Mouse (Mus musculus) hindbrain, embryonic 13.5 days (tissue): ENCODE data around the gene Brip1. TPM values are rescaled to one million over a fixed set of nuclear protein-coding genes. Genes with fewer than 3 reads are reported as not detected.
"Not testable (repeated sequence)": the region's sequence is repeated elsewhere in the genome, so short reads cannot be mapped to it uniquely, and the experiment has no call there.

Experiments used
- ATAC-seq: fragments of 200-750 bp; cut with Nextera tagmentation; 2 replicates; pipeline ENCODE4 v1.8.0; 2017; ENCODE audit warnings: moderate TSS enrichment; ENCODE audit not compliant: low FRiP score
- H3K27ac ChIP-seq: fragments of 300-500 bp; sonication (generic); 2 replicates; pipeline ENCODE4 v1.5.1; 2015; ENCODE audit warnings: inconsistent platforms, mild to moderate bottlenecking, moderate library complexity
- H3K27me3 ChIP-seq: fragments of 300-500 bp; sonication (generic); 2 replicates; pipeline ENCODE4 v1.6.1; 2015; ENCODE audit warnings: mild to moderate bottlenecking, inconsistent platforms
- H3K36me3 ChIP-seq: fragments of 300-500 bp; sonication (generic); 2 replicates; pipeline ENCODE4 v1.6.1; 2015; ENCODE audit warnings: mild to moderate bottlenecking, inconsistent platforms
- H3K4me1 ChIP-seq: fragments of 300-500 bp; sonication (generic); replicated peaks from 2 replicates; pipeline ENCODE4 v1.6.1; 2015; ENCODE audit warnings: inconsistent platforms
- H3K4me2 ChIP-seq: fragments of 300-500 bp; sonication (generic); 2 replicates; pipeline ENCODE4 v1.6.1; 2015; ENCODE audit warnings: inconsistent platforms, mild to moderate bottlenecking, moderate library complexity
- H3K4me3 ChIP-seq: fragments of 300-500 bp; sonication (generic); 2 replicates; pipeline ENCODE4 v1.5.1; 2015; ENCODE audit warnings: mild to moderate bottlenecking, inconsistent platforms
- H3K9ac ChIP-seq: fragments of 300-500 bp; sonication (generic); 2 replicates; pipeline ENCODE4 v1.6.1; 2015; ENCODE audit warnings: mild to moderate bottlenecking, inconsistent platforms
- H3K9me3 ChIP-seq: fragments of 300-500 bp; sonication (generic); 2 replicates; pipeline ENCODE4 v1.6.1; 2016; ENCODE audit warnings: inconsistent platforms
- WGBS: fragments of 180-500 bp; shearing (Covaris S2); methylation state at CpG from one replicate; pipeline ENCODE4 v1.1.7; 2015; 5-methylcytosine and 5-hydroxymethylcytosine counted together
- polyA plus RNA-seq: library from polyadenylated mRNA; unstranded; fragments of >200 nt; fragmentation: Nextera tagmentation; extraction: Ambion mirVana; gene quantifications from 2 replicates; pipeline ENCODE4 v1.2.1, GENCODE M21; 2015

Gene Brip1
- polyA plus RNA-seq, 1 experiment from 2014 or later, result 2.3 TPM

DNA sequence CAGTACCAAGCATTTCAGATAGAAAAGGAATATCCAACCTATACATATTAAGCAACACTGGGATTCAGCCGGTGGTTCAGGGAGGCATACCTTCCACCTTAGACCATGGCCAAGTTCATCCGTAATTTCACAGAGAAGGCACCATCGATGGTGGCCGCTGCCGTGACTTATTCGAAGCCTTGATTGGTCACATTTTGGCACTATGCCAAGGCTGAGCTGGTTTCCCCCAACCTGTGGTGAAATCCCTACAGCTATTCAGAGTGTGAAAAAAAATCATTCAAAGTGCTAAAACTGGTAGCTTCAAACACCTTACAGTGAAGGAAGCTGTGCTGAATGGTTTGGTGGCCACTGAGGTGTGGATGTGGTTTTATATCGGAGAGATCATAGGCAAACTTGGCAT, 15.8 kb downstream of the Brip1 start:
- H3K9ac ChIP-seq, H3K27ac ChIP-seq, H3K36me3 ChIP-seq, H3K27me3 ChIP-seq, H3K9me3 ChIP-seq, H3K4me2 ChIP-seq, H3K4me3 ChIP-seq, H3K4me1 ChIP-seq, ATAC-seq: not testable (repeated sequence)
- WGBS, result 89% methylated on average over 7 of the region's 7 CpGs

DNA sequence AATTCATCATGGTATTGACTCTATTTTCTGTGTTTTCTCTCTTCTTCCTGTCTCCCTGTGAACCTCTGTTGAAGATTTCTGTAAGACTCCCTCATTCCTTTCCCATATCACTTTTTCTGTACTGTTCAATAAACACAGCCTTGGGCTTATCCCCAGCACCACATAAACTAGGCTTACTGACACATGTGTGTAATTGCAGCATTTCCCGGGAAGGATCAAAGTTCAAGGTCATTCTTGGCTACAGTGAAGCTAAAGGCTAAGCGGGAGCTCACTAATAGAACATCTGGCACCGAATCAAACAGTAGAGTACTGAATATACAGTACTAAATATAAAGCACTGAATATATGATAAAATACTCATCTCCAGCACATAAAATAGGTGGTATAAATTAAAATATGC, 25.2 kb downstream of the Brip1 start:
- no peak for ATAC-seq
- Histone ChIP-seq H3K36me3 (no peaks in the 10 kb centered on the region), H3K4me2 (no peak overlapping the region), H3K4me3 (no peak overlapping the region), H3K27ac (no peak overlapping the region), H3K9me3 (no peaks in the 10 kb centered on the region), H3K4me1 (no peaks in the 10 kb centered on the region), H3K27me3 (no peaks in the 10 kb centered on the region), H3K9ac (no peak overlapping the region)
- 81% methylated on average over 3 of the region's 3 CpGs for WGBS

DNA sequence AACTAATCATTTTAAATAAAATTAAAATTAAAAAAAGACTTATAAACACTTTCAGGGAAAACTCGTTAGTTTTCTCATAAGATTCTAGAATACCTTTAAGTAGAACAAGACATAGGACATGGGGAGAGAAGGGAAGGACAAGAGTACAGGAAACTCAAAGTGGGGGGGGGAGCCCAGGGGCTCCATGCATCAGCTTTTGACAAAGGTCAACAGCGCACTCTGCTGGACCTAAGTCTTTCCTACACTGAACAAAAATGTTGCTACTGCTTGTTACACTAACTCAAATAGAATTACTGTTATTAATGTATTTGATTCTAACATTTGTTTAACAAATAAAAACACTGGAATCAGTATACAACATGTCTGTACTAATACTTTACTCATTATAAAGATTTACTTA, 26.8 kb downstream of the Brip1 start:
- no peaks in the 10 kb centered on the region for H3K36me3 ChIP-seq
- no peaks in the 10 kb centered on the region for H3K9me3 ChIP-seq
- ATAC-seq, result no peak
- no peak overlapping the region for H3K27ac ChIP-seq
- H3K9ac ChIP-seq, result no peak overlapping the region
- H3K4me2 ChIP-seq, result no peak overlapping the region
- WGBS, result 50% methylated on average over 2 of the region's 2 CpGs
- no peak overlapping the region for H3K4me3 ChIP-seq
- no peaks in the 10 kb centered on the region for H3K27me3 ChIP-seq
- H3K4me1 ChIP-seq, result no peaks in the 10 kb centered on the region

DNA sequence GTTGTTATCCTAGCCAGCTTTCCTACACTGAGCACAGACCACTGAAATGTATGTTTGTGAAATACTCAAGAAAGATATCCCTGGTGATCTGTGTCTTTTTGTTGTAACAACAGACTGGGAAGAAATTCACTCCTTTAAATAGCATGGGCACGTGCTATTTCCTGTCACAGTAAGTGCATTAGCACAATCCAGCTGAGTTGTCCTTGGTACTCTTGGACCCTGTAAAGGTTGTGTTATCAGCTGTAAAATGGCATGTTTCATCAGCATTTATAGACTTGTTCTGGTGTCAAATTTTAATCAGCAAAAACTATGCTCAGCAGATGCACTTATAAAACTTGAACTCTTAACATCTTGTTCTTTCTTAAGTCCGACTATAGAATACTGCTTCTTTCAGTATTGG, 30.2 kb downstream of the Brip1 start:
- Histone ChIP-seq H3K9ac (no peak overlapping the region), H3K27ac (no peak overlapping the region), H3K36me3 (no peaks in the 10 kb centered on the region), H3K9me3 (no peaks in the 10 kb centered on the region), H3K4me2 (no peak overlapping the region), H3K4me1 (no peaks in the 10 kb centered on the region), H3K27me3 (no peaks in the 10 kb centered on the region), H3K4me3 (no peak overlapping the region)
- no peak for ATAC-seq
- WGBS, result 90% methylated on average over 2 of the region's 2 CpGs

DNA sequence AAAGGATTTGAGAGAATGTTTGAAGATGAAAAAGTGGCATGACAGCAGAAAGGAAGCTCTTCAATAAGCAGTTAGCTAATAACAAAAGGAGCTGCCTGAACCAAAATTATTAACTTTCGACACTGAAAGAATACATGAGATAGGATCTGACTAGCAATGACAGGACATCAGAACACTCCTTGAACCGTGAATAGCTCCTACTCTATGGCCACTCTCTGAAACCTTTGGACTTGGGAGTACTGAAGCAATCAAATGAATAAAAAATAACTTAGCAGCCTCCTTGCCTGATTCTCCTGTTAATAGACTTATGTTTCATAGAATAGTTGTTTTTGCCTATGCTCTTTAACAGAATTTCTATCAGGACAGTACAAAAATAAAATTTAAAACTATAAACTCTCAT, 40.7 kb downstream of the Brip1 start:
- no peak overlapping the region for H3K27ac ChIP-seq
- H3K4me3 ChIP-seq, result no peak overlapping the region
- 72% methylated on average over 2 of the region's 2 CpGs for WGBS
- no peak overlapping the region for H3K9ac ChIP-seq
- H3K36me3 ChIP-seq, result no peaks in the 10 kb centered on the region
- H3K9me3 ChIP-seq, result no peaks in the 10 kb centered on the region
- H3K4me2 ChIP-seq, result no peak overlapping the region
- H3K27me3 ChIP-seq, result no peaks in the 10 kb centered on the region
- no peaks in the 10 kb centered on the region for H3K4me1 ChIP-seq
- no peak for ATAC-seq

DNA sequence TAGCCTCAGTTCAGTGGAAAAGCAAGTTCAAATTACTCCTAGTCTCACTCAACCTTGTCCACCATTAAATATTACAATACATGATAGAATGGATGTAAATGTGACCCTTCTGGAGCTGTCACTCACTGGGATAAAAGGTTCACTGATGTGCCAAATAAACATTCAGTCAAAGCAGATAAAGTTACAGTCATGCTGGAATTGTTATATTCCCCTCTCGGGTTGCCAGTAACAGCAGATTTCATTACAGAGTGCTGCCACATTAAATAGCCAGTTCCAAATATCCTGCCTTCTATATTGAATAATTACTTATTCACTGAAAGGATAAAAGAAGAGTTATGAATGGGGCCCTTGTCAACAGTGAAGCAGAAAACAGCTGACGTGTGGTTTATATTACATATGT, 42.0 kb downstream of the Brip1 start:
- ATAC-seq, result no peak
- Histone ChIP-seq H3K27me3 (no peaks in the 10 kb centered on the region), H3K4me2 (no peak overlapping the region), H3K4me1 (no peaks in the 10 kb centered on the region), H3K9me3 (no peaks in the 10 kb centered on the region), H3K4me3 (no peak overlapping the region), H3K36me3 (no peaks in the 10 kb centered on the region), H3K27ac (no peak overlapping the region), H3K9ac (no peak overlapping the region)
- WGBS, result 41% methylated on average over 2 of the region's 2 CpGs

DNA sequence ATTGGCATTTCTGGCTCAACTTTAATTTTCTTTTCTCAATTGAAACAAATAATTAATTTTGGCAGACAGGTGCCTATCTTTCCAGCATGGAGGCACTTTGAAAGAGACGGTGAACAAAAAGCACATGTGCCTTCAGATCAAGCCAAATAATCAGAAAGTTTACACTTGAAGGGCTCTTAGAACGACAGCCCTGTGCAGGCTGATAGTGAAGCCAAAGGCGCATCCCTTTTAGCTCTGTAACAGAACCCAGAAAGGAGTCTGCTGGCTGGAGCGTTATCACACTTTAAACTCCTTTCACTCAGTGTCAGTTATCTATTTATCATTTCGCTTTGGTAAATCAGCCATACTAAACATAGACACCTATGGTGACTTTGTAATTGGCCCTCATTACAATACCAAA, 45.4 kb downstream of the Brip1 start:
- Histone ChIP-seq H3K27ac (no peak overlapping the region), H3K9ac (no peak overlapping the region), H3K4me1 (no peaks in the 10 kb centered on the region), H3K9me3 (no peaks in the 10 kb centered on the region), H3K4me2 (no peak overlapping the region), H3K27me3 (no peaks in the 10 kb centered on the region), H3K4me3 (no peak overlapping the region), H3K36me3 (no peaks in the 10 kb centered on the region)
- no peak for ATAC-seq
- WGBS, result 65% methylated on average over 5 of the region's 5 CpGs

DNA sequence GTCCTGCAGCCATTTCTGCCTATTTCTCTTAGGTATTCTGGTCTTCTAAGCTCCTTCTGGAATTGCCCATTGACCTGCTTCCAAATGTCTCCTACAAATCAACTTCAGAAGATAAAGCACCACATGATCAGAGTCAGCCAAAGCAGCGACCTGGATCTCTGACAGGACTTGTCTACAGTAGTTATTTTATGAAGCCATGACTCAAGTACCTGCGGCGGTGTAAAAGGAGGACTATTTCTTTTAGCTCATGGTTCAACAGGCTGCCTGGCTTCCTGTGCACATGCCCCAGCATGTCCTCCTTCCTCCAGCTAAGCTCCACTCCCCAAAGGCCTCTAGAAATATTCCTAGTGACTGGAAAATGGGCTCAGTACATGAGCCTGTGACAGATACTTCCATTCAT, 69.7 kb downstream of the Brip1 start:
- ATAC-seq, result no peak
- no peak overlapping the region for H3K4me2 ChIP-seq
- H3K4me3 ChIP-seq, result no peak overlapping the region
- H3K4me1 ChIP-seq, result no peaks in the 10 kb centered on the region
- 91% methylated on average over 3 of the region's 3 CpGs for WGBS
- H3K9me3 ChIP-seq, result no peaks in the 10 kb centered on the region
- H3K27ac ChIP-seq, result no peak overlapping the region
- H3K36me3 ChIP-seq, result no peaks in the 10 kb centered on the region
- H3K9ac ChIP-seq, result no peak overlapping the region
- H3K27me3 ChIP-seq, result no peaks in the 10 kb centered on the region

DNA sequence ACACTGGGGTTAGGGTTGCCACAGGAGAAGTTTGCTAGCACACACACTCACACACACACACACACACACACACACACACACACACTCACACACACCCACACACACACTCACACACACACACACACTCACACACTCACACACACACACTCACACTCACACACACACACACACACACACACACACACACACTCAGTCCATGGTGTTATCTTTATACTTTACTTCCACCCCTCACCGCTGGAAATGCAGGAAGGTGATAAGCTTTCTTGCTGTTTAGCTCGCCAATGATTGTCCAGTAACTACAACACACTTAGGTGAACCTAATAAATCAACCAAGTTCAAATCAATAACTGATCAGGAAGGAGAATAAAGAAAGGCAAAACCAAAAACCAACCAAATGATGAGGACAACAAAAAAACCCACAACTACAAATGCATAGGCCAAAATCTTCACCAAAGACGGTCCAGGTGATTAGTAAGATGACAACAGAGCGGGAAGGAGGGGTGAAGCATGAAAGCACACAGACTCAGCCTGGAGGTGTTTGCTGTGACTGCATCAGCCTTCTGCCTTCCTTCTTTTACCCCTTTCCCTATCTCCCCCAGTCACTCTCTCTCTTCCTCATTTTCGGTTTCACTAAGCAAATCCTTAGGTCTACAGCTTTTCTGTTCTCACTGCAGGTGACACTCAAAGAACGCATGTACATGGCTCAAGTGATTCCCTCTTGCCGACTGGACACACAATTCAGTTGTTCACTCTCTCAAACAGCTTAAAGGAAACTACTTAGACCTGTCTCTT, 83.7 kb downstream of the Brip1 start:
- no peaks in the 10 kb centered on the region for H3K9me3 ChIP-seq
- no peaks in the 10 kb centered on the region for H3K4me1 ChIP-seq
- ATAC-seq, result no peak
- H3K27ac ChIP-seq, result no peak overlapping the region
- no peak overlapping the region for H3K4me3 ChIP-seq
- WGBS, result 92% methylated on average over 7 of the region's 7 CpGs
- H3K36me3 ChIP-seq, result no peaks in the 10 kb centered on the region
- no peaks in the 10 kb centered on the region for H3K27me3 ChIP-seq
- no peak overlapping the region for H3K9ac ChIP-seq
- H3K4me2 ChIP-seq, result no peak overlapping the region

DNA sequence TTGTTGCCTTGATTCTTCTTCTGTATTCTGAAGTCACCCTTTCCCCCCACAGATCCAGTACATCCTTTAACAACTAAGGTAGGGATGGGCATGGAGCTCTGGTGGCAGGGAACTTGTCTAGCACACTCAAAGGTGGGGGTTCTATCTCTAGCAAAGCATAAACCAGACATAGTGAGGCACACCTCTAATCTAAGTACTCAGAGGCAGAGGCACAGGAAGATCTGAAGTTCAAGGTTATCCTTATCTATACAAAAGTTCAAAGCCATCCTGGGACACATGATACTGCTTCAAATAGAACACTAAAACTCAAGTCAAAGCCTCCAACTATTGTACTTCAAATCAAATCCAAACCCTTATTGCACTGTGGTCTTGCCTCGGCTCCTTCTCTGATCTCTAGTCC, 85.0 kb downstream of the Brip1 start:
- Histone ChIP-seq H3K36me3 (no peaks in the 10 kb centered on the region), H3K4me2 (no peak overlapping the region), H3K4me1 (no peaks in the 10 kb centered on the region), H3K4me3 (no peak overlapping the region), H3K9me3 (no peaks in the 10 kb centered on the region), H3K27me3 (no peaks in the 10 kb centered on the region), H3K27ac (no peak overlapping the region), H3K9ac (no peak overlapping the region)
- ATAC-seq, result no peak
- WGBS, result 100% methylated on average over 1 of the region's 1 CpGs

DNA sequence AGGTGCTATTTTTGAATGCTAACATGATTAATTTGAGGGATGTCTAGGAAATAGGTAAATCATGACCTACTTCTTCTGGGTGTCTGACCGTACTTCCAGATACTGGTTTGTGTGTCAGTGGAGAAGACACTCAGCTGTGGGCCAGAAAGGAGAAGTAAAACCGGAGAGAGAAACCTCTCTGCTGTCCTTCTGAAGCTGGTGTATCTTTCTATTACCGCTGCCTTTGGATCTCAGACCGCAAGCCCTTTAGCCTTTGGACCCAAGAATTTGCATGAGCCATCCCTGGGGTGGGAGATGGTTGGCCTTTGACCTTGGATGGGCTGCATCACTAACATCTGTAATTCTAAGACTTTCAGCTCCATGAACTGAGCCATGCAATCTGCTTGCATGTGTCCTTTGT, 93.7 kb downstream of the Brip1 start:
- no peak overlapping the region for H3K27ac ChIP-seq
- 94% methylated on average over 4 of the region's 4 CpGs for WGBS
- H3K4me1 ChIP-seq, result no peaks in the 10 kb centered on the region
- no peak overlapping the region for H3K4me3 ChIP-seq
- no peaks in the 10 kb centered on the region for H3K27me3 ChIP-seq
- H3K4me2 ChIP-seq, result no peak overlapping the region
- ATAC-seq, result no peak
- H3K36me3 ChIP-seq, result 0 out of 2 replicates have a peak, but pooled peaks cover 6% of the 10 kb centered on the region
- no peaks in the 10 kb centered on the region for H3K9me3 ChIP-seq
- H3K9ac ChIP-seq, result no peak overlapping the region

DNA sequence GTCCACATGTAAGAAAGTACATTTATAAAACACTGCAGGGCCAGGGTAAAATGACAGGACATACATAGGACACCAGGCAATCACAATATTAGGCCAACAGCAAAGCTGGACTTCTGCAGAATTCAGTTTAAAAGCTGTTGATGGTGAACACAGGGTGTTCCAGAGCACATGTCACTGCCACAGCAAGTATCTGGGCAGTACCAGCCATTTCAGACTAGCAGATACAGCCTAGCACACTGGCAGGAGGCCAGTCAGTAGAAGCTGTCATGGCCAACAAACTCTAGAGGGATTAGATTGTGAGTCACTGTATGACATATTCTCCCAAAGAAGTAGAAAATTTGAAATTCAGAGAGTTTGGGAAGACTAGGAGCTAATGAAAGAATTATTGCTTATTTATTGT, 94.4 kb downstream of the Brip1 start:
- Histone ChIP-seq H3K4me1 (no peaks in the 10 kb centered on the region), H3K27me3 (no peaks in the 10 kb centered on the region), H3K27ac (no peak overlapping the region), H3K4me2 (no peak overlapping the region), H3K36me3 (0 out of 2 replicates have a peak, but pooled peaks cover 6% of the 10 kb centered on the region), H3K4me3 (no peak overlapping the region), H3K9ac (no peak overlapping the region), H3K9me3 (no peaks in the 10 kb centered on the region)
- no peak for ATAC-seq

DNA sequence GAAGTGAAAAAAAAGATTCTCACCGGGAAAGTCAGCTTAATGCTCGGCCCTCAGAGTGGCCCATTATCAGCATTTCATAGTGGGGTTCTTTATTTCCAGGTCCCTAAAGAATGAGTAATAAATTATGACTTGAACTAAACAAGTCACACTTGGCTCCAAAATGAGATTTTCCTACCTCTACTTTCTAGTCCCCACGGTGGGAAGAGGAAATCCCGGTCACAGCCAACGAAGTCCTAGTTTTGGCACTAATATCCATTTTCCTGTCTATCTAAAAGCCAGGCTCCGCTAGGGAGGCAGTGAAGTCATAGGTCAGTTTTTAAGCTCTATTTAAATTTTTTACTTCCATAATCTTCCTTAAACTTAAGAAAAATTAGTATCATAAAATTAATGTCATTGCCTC, 99.8 kb downstream of the Brip1 start:
- H3K4me3 ChIP-seq, result no peak overlapping the region
- ATAC-seq, result no peak
- 0 out of 2 replicates have a peak, but pooled peaks cover 6% of the 10 kb centered on the region for H3K36me3 ChIP-seq
- 90% methylated on average over 6 of the region's 6 CpGs for WGBS
- no peaks in the 10 kb centered on the region for H3K4me1 ChIP-seq
- no peak overlapping the region for H3K9ac ChIP-seq
- no peak overlapping the region for H3K27ac ChIP-seq
- no peaks in the 10 kb centered on the region for H3K9me3 ChIP-seq
- no peak overlapping the region for H3K4me2 ChIP-seq
- H3K27me3 ChIP-seq, result no peaks in the 10 kb centered on the region
